In genomic region chr3:153917200-153917599, GRCm38 (mm10) we compare ENCODE assay signal across 1 mouse cellular context.
TF ChIP-seq lines count a peak whose summit lies in the region.

No protein-coding gene starts in this region.

TF ChIP-seq in MEL, 35 proteins besides CTCF, POLR2A, EP300 and RAD21:
- TF ChIP-seq ZKSCAN1 (IDR thresholded peaks at IDR 0.05; ENCODE audit: low read depth, low read length) (no peak), ZMIZ1 (IDR thresholded peaks at IDR 0.05; ENCODE audit: low read depth, low read length) (no peak), KAT2A (conservative IDR thresholded peaks at IDR 0.05; ENCODE audit: low read depth, low read length) (no peak), CHD2 (IDR thresholded peaks at IDR 0.05; ENCODE audit: low read length) (no peak), POLR2AphosphoS2 (IDR thresholded peaks at IDR 0.05; ENCODE audit: low read length) (no peak), MEF2A (IDR thresholded peaks at IDR 0.05; ENCODE audit: extremely low read depth, insufficient replicate concordance, low read depth, low read length, poor library complexity, severe bottlenecking) (no peak), TAL1 (IDR thresholded peaks at IDR 0.05; ENCODE audit: low read length) (no peak), GABPA (IDR thresholded peaks at IDR 0.05; ENCODE audit: low read depth, low read length) (no peak), NRF1 (IDR thresholded peaks at IDR 0.05; ENCODE audit: insufficient read depth, low read depth, low read length, poor library complexity, severe bottlenecking) (no peak), UBTF (IDR thresholded peaks at IDR 0.05; ENCODE audit: borderline replicate concordance, insufficient read depth, low read depth, low read length) (no peak), POLR2AphosphoS5 (IDR thresholded peaks at IDR 0.05; ENCODE audit: borderline replicate concordance, low read depth, low read length) (no peak)
